Mouse (Mus musculus): ENCODE results near the gene Dner.
A peak's percentile ranks its signal among the peaks of the same experiment; 100 is the strongest.

Dner gene

GRCm38 (mm10) chr1:84464761-84465160, 231.3 kb downstream of the Dner start:
- ATAC-seq (ENCODE audit: insufficient number of reproducible peaks, low FRiP score, low TSS enrichment), result 0 out of 2 replicates have a peak, but pooled peaks have one; percentile 20

- ATAC-seq (ENCODE audit: insufficient number of reproducible peaks, low FRiP score, low TSS enrichment), result 0 out of 2 replicates have a peak, but pooled peaks have one; percentile 20
Measured at GRCm38 (mm10) chr1:84463976-84464662, 231.9 kb downstream of the Dner start.

GRCm38 (mm10) chr1:84449566-84450278, 246.3 kb downstream of the Dner start:
- ATAC-seq (ENCODE audit: insufficient number of reproducible peaks, low FRiP score, low TSS enrichment), result no peak

- no peak for ATAC-seq (ENCODE audit: insufficient number of reproducible peaks, low FRiP score, low TSS enrichment)
Measured at GRCm38 (mm10) chr1:84443640-84444039, 252.4 kb downstream of the Dner start.

GRCm38 (mm10) chr1:84443050-84443449, 253.0 kb downstream of the Dner start:
- no peak for ATAC-seq (ENCODE audit: insufficient number of reproducible peaks, low FRiP score, low TSS enrichment)

DNA sequence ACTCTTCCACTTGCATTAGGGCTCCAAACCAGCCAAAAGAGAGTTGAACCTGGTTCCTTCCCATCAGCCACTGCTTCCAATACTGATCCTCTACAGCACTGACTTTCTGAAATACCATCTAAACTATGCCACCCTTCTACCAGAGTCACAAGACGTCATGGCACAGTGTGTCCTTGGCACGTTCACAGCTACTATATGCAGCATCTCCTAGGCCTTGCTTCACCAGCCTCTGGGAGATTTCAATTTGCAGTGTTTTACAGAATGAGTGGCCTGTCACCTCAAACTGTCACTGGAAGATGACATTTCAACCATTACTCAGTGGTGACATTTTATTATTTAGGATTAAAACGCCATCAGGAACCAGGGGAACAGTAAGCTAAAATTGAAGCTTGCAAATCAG, 254.6 kb downstream of the Dner start:
- ATAC-seq (ENCODE audit: insufficient number of reproducible peaks, low FRiP score, low TSS enrichment), result no peak

DNA sequence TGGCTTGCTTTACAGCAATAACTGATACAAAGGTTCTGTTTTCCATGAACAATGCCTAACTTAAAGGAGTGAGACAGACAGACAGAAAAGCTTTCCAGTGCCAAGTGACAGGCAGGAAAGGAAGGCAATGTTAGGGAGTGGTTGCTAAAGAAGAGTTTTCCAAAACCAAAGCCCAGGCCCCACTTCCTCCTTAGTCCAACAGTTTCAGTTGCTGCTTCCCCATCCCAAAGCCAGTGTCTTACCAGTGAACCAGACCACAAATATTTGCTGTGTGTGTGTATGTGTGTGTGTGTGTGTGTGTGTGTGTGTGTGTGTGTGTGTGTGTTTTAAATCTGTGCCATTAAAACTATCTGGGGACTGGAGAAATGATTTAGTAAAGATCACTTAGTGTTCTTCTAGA, 258.5 kb downstream of the Dner start:
- no peak for ATAC-seq (ENCODE audit: insufficient number of reproducible peaks, low FRiP score, low TSS enrichment)

DNA sequence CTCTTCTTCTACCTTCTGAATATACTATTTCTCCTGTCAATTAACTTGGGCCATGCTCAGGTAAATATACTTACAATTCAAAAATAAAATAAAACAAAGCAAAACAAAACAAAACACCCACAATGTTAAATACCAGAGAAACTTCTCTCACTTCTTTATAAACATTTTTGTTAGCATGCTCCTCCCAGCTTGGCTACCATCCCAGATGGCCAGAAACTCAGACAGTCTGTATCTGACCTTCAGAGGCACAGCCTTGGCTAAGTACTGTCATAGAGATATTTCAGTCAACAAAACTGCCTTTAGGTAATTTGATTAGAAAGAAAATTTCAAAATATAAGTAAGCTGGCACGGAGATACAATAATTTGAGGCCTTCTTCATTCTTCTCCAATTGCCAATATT, 259.7 kb downstream of the Dner start:
- ATAC-seq (ENCODE audit: insufficient number of reproducible peaks, low FRiP score, low TSS enrichment), result no peak

DNA sequence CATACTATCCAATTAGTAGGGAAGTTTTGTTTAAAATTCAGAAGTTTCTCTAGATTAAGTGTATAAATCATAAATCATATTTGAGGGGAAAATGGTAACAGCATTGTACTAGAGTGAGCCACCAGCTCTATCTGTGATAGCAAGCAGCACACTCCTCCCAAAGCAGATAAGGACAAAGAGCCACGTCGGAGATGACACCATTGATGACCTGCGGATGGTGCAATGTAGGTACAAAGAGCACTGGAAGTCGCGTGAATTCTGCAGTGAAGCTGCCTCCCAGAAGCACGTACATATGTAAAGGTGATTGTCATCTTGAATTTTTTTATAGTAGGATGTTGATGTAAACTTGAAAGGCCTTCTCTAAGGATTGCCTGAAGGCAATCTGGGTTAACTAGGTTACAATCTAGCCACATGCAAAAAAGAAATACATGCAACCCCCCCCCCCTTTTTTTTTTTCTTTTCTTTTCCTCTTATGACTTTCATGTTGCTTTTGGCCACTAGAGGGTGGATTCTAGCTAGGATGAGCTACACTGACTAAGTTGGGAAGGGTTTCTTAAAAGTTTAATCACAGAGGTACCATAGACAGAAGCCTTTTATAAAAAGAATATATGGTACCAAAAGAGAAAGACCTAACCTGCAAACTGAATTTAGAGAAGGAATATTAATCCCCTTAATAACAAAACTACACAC, 262.6 kb downstream of the Dner start:
- ATAC-seq (ENCODE audit: insufficient number of reproducible peaks, low FRiP score, low TSS enrichment), result no peak

DNA sequence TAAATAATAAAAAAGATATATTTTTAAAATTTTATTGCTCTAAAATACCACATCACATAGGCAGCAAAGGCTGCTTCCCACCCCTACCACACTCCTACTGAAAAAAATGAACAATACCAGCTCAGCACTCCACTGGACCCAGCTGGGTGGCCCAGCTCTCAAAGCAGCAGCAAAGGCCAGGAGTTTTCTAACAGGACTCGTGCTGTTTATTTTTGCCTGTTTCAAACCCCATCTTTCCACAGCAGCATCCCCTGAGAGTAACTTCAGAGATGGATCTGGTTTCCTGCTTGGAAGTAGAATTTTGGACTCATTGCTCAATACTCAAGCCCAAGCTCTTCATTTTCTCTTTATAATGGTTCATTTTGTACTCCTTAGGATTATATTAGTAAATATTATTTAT, 263.7 kb downstream of the Dner start:
- no peak for ATAC-seq (ENCODE audit: insufficient number of reproducible peaks, low FRiP score, low TSS enrichment)

GRCm38 (mm10) chr1:84428331-84428730, 267.7 kb downstream of the Dner start:
- no peak for ATAC-seq (ENCODE audit: insufficient number of reproducible peaks, low FRiP score, low TSS enrichment)

DNA sequence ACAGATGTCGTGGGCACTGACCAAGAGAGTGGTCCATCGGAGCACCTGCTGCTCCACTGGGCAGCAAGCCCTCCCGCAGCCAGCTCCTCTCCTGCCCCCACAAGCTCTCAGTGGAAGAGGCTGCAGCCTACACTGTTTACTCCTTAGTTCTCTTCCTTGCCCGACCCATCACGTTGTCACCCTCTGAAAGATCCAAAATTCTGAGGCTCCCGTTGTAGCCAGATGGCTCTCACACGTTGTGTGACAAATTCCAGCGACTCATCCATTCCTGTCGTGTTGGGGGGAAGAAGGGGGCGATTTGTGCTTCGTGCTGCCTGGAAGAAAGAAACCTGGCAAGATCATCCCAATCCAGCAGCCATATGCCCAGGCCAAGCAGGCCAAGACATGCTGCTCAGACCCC, 268.3 kb downstream of the Dner start:
- no peak for ATAC-seq (ENCODE audit: insufficient number of reproducible peaks, low FRiP score, low TSS enrichment)

DNA sequence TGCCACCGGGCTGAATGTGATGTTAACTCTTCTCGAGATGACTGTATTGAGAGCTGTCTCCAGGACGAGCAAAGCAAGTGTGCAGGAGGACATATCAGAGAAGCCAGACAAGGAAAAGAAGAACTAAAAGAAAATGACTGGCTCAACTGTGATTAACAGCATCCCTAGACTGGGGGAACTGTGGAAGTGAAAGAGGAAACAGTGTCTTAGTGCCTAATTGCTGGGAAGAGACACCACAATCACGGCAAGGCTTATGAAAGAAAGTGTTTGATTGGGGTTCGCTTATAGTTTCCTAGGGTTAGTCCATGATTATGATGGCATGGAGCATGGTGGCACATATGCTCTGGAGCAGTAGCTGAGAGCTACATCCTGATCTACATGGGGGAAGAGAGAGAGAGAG, 269.3 kb downstream of the Dner start:
- ATAC-seq (ENCODE audit: insufficient number of reproducible peaks, low FRiP score, low TSS enrichment), result no peak

DNA sequence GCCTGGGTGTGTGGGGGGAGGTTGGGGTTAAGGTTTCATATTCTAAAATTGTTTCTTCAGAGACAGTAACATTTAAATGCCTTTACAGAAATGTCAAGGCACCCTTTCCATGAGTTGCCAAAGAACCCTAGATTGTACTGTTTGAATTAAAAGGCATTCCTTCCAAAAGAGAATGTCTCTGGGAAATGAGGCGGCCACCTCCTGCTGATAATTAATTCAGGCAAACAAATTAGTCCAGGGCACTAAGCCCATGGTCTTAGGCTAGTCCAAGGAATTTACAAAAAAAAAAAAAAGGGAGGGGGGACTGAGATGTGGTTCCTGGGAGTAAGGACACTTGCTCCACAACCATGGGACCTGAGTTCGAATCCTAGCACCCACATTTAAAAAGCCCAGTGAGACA, 273.1 kb downstream of the Dner start:
- no peak for ATAC-seq (ENCODE audit: insufficient number of reproducible peaks, low FRiP score, low TSS enrichment)

DNA sequence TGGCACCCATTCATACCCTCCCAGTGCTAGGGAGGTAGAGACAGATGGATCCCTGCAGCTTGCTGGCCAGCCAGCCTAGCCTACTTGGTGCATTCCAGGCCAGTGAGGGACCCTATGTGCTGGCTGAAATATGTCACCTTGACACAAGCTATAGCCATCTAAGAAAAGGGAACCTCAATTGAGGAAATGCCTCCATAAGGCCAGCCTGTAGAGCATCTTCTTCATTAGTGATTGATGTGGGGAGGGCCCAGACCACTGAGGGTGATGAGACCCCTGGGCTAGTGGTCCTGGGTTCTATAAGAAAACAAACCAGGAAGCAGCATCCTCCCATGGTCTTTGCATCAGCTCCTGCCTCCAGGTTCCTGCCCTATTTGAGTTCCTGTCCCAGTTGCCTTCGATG, 274.2 kb downstream of the Dner start:
- ATAC-seq (ENCODE audit: insufficient number of reproducible peaks, low FRiP score, low TSS enrichment), result no peak

DNA sequence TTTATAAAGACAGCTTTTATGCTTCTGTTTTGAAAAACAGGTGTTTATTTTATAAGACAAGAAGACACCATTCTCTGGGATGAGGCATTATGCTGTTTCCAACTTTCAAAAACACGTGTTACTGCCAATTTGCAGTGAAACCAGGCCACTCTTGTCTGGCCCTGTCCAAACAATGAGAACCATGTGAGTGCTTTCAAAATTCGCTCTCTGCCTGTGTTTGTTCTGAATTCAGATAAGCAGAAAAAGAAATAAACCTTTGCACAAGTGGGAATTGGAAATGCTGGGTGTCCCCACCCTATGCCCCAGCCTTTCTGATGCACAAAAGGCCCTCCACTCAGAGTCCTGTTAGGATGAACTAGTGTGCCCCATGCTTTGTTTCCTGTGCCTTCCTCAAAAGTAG, 276.6 kb downstream of the Dner start:
- ATAC-seq (ENCODE audit: insufficient number of reproducible peaks, low FRiP score, low TSS enrichment), result no peak

GRCm38 (mm10) chr1:84418511-84418910, 277.5 kb downstream of the Dner start:
- ATAC-seq (ENCODE audit: insufficient number of reproducible peaks, low FRiP score, low TSS enrichment), result no peak

DNA sequence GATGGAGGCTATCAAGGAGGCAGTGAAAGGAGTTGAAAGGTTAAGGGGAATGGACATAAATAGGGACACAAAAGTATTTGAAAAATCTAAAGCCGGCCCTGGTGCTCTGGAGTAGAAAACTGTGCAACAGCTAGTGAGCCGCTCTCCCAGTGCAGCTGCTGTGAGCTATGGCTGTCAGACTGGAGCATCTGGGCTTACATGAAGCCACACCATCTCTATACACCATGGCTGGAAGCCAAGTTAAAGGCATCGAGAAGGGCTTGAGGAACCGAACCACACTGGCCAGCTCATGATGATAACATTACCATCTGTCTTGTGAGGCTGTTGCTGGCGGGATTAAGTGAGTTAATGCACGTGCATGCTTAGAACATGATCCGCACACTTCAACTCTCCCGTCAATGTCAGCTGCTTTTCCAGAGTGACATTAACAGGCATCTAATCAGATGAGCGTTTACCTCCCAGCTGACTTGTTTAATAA, 278.2 kb downstream of the Dner start:
- no peak for ATAC-seq (ENCODE audit: insufficient number of reproducible peaks, low FRiP score, low TSS enrichment)

- ATAC-seq (ENCODE audit: insufficient number of reproducible peaks, low FRiP score, low TSS enrichment), result no peak
Measured at GRCm38 (mm10) chr1:84417276-84417675, 278.7 kb downstream of the Dner start.

- ATAC-seq (ENCODE audit: insufficient number of reproducible peaks, low FRiP score, low TSS enrichment), result no peak
Measured at GRCm38 (mm10) chr1:84414464-84414863, 281.6 kb downstream of the Dner start.

- no peak for ATAC-seq (ENCODE audit: insufficient number of reproducible peaks, low FRiP score, low TSS enrichment)
Measured at GRCm38 (mm10) chr1:84409514-84409913, 286.5 kb downstream of the Dner start.
